Mouse (Mus musculus) heart, adult 2 months (tissue): ENCODE measurements around the gene Rcc1.
A peak's percentile ranks its signal among the peaks of the same experiment; 100 is the strongest.

ENCODE experiments used
- CTCF ChIP-seq: fragments of 200-600 bp; IDR thresholded peaks from 2 replicates; pipeline ENCODE4 v1.8.1; 2022; ENCODE audit warnings: antibody characterized with exemption, mild to moderate bottlenecking, moderate library complexity
- EP300 ChIP-seq: fragments of 200-500 bp; IDR thresholded peaks from 2 replicates; pipeline ENCODE4 v1.6.1; 2011; ENCODE audit warnings: low read depth, low read length, control low read depth; ENCODE audit not compliant: insufficient read depth

DNA sequence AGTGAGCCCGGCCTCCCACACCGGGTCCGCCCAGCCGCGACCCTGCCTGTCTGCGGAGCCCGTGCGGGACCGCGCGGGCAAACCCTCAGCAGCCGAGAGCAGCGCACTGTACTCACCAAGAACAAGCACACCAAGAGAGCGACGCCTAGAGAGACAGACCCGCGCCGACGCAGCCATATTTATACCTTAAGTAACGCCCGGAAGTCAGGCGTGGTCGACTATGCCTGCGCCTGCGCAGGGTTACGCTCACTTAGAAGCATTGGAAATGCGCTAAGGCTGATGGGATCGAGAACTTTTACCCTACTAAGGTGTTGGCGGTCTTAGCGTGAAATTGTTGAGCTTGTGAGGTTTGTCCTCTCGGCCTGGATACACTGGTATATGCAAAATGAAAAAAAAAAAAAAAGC lies at the start of gene Rcc1:
- TF ChIP-seq CTCF (peak; percentile 20), EP300 (peak; percentile 93)
